Mouse (Mus musculus): ENCODE measurements around the gene Csf3.

DNA sequence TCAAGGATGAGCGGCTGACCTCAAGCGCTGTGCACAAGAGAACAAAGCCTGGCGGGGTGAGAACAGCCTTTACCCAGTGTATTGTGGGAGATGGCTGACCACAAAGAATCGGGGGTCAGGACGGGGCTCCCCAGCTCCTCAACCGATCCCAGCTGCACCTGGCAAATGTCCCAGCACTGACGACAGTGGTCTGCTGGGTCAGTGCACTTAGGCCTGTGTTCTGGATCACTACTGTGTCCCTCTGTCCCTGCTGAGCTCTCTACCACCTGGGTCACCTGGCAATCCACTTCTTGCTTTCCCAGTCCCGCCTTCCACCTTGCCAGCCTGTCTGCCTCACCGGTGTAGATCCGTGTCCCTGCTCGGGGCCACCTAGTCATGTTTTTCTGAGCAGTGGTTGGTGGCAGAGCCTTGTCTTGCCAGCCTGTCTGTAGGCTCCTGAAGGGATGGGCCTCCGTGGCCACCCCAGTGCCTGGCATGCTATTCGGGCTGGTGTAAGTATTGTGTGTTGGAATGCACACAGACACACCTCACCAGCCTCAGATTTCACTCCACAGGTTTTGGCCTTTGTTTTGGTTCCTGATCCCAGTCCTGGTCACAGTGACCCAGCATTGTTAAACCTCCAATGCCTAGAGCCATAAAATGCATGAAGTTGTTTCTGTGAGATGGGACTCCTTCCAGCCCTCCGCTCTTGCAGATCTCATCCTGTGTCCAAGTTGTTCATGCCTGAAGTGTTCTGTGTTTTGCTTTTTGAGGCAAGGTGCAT is 4.4 kb upstream of the Csf3 start:
- TF ChIP-seq POLR2A (IDR thresholded peaks at IDR 0.05; ENCODE audit: insufficient read length, low read depth) (no peak), E2F4 (IDR thresholded peaks at IDR 0.05; ENCODE audit: insufficient read depth) (no peak)
